Mouse (Mus musculus): Measurements from ENCODE around the gene Ctbs.
"Not testable (repeated sequence)": the region's sequence is repeated elsewhere in the genome, so short reads cannot be mapped to it uniquely, and the experiment has no call there.

Ctbs gene

DNA sequence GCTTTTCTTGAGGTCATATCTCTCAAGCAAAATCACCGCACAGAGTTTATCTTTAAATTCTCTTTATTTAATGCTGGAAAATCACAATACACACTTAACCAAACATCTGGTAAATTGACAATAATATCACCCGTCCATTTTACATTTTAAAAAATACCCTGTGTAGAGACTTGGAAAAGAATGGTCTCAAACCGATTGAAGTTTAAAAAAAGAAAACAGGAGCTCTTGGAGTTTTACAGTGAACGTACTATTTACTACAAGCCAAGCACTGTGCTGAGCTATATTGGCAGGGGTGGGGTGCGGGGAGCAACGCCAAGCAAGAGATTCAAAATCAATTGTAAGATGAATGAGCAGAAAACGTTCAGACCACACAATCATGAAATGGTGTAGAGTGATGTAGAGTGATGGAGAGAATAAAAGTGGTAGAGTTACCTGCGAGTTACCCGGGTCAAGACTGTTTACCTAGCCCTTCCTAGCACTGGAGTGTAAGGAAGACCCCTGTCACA lies at the start of gene Ctbs:
Ctbs (plus strand) TSS at position 51 of the 506 bp plus-strand sequence.
- DNase-seq (ENCODE audit: low read depth), result no peak

DNA sequence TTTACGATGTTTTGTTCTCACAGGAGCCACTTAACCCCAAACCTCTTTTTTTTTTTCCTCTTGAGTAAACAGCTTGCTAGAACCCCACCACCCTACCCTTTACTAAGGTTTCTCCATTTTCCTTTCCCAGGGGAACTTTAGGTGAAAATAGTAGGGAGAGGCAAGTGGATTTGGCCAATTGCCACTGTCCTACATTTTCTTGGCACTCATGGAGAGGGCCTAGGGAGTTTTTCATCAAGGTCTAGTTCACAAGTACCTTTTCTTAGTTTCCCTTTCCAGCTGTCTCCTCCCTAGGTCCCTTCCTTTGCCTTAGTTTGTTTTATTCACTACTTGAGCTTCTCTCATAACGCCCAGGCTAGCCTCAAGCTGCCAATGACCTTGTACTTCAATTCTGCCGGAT lies 45.8 kb upstream of the Ctbs start:
- DNase-seq (ENCODE audit: low read depth), result no peak

DNA sequence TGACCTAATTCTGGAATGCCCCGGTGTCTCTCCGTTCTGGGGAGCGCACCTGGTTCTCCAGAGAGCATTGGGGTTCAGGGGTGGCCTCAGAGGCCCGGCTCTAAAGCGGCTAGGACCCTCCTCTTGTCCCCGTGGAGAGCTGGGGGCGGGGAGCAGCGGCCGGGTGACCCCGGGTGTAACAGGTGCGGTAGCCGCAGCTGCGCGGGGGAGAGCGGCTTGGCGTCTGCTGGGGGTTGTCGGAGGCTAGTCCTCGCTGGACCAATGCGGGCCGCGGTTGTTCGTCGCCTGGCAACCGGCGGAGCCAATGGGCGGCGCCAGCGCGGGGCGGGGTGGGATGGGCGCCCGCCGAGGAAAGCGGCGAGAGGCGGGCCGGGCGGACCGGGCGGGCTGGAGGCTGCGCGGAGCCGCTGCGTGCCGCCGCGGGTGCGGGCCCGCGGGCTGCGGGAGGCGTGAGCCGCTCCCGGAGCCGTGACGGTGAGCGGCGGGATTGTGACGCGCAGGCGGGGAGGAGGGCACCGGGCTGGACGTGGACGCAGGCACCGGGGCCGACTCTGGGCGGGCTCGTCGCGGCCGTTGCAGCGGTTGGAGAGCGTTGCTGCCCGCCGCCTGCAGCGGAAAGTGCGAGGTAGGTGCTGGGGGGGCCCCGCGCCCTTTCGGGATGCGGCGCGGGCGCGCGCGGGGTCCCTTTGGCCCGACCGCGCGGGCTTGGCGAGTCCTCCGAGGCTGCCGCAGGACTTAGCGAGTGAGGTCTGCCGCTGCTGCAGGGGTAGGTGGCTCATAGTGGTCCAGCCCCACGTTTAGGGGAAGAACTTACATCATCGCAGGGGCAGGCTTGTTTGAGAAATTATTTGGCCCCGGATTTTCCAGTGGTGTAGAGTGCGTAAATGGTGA lies 45.0 kb upstream of the Ctbs start, which contains the start of gene Ssx2ip:
Ssx2ip (plus strand) TSS at position 332 of the 891 bp plus-strand sequence.
- peak; percentile 88 for DNase-seq (ENCODE audit: low read depth)

DNA sequence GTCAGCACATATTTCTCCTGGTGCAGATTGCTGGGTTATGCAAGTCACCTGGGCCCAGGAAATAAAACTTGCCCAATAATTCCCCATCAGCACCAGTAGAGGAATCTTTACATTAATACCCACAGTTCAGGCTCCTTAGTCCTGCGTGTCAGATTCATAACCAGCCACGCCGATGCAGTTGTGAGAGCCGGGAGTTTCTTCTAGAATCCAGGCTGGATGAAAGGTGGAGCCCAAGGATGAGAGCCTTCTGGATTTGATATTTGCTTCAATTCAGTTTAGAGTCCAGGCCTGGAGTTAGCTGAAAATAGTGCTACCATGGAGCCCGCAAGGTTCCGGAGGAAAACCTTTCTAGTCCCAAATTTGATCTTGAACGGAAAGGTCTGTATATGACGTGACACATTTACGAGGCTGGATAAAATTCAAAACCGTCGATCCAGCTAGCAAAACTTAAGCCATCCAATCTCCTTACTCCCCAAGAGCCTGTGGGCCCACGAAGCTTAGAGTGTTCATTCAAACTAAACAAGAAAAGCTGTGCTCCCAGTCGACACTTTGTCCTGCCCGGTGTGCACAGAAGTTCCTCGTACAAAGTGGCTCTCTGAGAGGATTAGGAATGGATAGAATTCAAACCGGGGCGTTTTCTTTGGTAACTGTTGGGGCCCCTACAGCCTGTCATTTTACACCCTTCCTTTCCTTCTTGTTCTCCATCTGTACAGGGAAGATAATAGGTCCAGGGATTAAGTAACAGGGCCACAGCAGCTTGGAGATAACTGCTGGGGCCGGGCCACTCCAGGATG lies 44.2 kb upstream of the Ctbs start:
- DNase-seq (ENCODE audit: low read depth), result peak; percentile 75

DNA sequence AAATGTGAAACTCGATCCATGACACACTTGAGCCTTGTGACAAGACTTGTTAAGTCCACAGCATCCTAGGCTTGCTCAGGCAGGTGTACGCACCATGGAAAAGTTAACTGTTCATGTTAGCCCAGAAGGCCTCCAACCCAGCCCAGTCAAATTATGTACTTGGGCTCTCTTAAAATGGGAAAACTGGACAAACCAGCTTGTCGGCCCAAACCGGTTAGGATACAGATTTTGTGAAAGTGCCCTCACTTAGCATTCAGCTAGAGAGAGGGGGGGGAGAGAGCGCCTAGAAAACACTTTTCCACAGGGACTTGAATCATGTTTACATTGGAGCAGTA lies 43.6 kb upstream of the Ctbs start:
- DNase-seq (ENCODE audit: low read depth), result no peak

DNA sequence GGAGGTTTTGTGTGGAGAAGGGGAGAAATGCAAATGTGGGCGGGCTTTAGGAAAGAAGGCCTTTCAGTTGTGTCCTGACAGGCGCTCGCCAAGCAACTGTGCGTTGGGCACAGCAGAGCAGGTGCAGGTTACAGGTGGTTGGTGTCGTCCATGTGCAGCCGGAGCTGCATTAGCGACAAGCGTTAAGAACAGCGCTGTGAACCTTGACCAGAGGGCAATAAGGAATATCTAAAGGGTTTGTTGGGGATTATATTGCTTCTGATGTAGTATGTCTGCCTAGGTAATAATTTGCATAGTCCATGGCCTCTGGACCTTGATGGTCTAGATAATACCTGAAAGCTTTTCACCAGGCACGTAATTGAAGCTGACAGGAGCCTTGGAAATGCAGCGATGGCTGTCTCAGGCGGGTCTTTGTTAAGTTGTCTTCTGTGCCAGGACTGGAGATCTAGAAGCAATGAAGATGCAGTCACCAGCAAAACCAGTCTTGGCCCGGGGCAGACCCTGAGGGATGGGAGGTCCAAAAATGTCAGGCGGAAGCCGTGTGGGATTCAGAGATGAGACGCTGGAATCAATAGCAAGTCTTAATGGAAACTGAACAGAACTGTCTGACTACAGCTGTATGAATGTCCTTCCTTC lies 42.4 kb upstream of the Ctbs start:
- no peak for DNase-seq (ENCODE audit: low read depth)

DNA sequence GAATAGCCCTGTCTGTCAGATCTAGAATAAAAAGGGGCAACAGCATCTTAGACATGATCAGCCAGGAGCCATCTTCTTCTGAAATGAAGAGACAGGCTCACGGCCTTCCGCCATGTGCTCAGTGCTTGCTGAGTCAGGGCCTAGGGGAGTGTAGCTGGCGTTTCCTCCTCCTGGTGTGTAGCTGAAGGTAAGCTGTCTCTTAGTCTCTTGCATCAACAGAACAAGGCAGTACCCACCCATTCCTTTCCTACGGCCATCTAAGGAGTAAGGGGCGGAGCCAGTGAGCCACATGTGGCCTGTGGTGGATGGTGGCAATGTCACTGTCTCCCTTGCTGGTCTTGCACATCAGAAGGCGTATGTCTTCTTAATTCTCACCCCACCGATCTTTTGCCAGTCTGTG lies 39.5 kb upstream of the Ctbs start:
- peak; percentile 40 for DNase-seq (ENCODE audit: low read depth)

DNA sequence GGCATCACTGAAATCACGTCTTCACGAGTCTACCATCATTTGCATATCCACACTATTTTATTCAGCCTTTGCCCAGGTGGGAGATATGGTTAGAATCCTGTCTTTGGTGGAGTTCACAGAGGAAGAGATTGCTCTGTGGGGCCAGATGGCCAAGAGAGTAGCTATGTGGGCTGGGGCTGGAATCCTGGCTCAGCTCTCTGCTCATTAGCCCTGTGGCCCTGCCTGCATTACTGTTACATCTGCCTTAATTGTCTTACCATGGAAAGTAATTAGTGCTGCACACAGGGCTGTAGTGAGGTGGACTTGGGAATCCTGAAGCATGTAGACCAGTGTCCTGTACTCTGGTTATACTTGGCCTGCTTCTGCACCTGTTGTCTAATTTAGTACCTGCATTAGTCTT lies 37.6 kb upstream of the Ctbs start:
- no peak for DNase-seq (ENCODE audit: low read depth)

DNA sequence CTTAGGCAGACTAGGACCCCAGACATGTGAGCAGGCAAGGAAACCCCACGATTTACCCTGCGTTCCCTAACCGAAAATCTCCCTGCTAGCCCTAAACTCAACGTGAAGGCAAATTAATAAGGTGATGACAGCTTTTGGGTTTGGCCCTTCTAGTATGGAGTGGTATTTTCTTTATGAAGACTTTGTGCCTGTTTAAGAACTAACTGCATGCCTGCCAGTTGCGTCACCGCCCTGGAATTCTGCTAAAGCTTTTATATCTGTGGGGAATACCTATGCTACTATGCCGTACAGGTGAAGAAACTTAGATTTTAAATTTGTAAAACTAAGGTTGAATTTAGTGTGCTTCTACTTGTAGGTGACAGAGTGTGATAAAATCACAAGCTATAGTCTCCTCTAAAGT lies 37.1 kb upstream of the Ctbs start:
- DNase-seq (ENCODE audit: low read depth), result no peak

DNA sequence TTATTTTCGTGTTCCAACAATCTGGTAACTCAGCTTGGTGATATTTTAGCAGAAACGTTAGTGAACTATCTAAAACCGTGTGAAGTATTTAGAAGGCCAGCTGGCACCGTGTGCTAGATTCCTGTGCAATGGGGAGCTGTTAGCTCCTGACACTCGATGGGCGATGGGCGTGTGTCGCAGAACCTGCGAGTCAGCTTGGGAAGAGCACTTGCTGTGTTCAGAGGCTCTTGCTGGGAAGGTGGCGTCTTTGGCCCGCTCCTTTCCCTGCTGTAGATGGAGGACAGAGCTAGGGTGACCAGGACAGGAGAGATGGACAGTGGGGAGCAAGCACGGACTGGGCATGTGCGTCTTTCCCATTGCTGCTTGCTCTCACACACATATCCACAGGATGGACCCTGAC lies 36.6 kb upstream of the Ctbs start:
- DNase-seq (ENCODE audit: low read depth), result no peak

DNA sequence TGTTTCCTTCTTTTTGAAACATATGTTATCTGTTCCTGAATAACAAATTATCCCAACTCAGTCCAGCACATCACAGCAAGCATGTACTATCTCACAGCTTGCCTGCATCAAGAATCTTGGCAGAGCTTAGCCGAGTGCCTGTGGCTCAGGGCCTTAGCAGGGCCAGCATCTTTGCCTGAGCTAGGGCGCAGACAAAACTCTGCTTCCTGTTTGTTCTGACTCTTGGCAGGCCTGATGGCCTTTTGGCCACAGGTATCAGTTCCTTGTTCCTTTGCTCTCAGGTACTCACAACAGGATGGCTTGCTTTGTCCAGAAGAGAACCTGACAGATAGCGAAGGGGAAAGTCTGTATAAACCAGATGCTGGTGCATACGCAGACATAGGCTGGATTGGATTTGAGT lies 35.6 kb upstream of the Ctbs start:
- DNase-seq (ENCODE audit: low read depth), result no peak

DNA sequence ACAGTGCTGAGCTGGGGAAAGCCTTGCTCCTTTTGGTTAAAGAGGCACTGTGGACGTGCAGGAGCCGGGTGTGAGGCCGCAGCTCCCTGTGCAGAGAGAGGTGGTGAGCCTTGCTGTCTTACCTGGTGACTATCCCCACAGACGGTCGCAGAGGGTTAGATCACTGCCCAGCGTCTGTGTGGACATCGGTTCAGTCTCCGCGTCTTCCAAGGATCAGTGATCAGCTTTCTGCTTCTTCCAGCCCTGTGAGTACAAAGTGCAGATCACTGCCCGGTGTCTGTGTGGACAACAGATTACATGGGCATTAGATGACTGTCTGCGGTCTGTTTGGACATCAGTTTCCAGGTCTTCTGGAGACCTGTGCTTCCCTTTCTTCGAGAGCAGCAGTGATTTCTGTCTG lies 35.0 kb upstream of the Ctbs start:
- DNase-seq (ENCODE audit: low read depth), result no peak

DNA sequence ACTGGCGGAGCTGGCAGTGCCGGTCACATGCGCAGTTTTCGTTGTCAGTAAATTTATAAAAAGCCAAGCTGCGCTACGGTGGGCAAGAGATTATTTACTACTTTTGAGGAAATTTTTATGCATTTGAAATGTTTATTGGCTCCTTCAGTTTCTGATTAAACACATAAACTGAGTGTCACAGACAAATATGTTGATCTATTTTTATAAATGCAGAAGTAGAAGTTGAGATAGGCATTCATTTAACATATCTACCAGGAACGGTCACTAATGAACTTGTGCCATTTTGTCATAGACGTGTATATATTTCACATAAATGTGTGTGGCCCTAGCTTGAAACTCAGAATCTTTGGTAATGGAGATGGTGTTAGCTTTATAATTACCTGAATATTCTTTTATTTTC lies 31.7 kb upstream of the Ctbs start:
- no peak for DNase-seq (ENCODE audit: low read depth)

DNA sequence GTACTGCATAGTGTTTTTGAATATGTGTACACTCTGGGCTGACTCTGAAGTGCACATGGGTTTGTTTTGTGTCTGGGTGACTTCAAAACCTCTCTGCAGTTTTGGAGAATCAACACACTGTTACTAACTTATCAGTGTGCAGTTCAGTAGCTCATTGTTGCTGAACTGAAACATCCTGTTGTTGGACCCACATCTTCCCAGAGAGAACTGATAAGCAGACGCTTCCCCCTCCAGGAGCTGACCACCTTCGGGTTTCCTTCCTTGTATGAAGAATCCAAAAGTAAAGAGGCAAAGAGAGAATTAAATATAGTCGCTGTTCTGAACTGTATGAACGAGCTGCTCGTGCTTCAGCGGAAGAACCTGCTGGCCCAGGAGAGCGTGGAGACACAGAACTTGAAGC lies 30.7 kb upstream of the Ctbs start:
- no peak for DNase-seq (ENCODE audit: low read depth)

DNA sequence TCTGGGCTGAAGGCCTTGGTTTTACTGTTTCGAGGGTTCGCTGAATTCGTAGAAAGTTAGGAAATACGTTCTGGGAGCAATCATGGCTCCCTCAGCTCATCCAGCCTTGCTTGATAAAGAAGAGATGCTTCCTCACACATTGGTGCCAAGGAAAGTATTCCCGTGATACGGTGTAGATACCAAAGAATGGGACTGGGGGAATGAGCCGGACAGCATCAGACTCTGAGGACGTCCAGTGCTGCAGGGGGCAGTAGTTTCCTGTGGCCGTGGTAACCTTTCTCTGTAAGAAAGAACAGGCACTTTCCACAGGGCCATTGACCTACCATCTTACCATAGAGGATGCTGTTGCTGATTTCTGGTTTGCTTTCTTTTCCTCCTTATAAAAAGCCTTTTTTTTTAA lies 30.1 kb upstream of the Ctbs start:
- DNase-seq (ENCODE audit: low read depth), result no peak

DNA sequence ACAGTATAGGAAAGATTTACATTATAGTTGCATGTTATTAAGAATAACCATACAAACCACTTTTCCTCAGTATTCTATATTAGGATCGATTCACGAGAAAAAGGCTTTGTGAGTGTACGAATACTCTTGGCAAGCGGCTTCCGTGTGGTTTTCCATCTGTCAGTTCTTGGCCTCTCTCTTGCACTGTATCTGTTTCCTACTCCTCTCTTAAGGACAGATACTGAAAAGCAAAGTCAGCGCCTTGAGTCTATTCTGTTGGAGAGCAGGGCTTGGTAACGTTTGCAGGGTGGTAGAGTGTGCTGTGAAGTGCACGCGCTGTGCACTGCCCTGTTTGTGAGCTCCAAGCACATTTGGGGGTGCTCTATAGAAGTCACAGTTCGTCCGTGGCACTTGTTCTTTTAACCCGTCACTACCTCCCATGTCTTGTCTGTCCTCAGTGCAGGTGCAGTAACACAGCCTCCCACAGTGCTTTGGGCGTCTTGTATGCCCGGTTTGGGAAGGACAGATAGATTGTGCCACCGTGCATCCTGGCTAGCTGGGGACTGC lies 29.5 kb upstream of the Ctbs start:
- DNase-seq (ENCODE audit: low read depth), result no peak

DNA sequence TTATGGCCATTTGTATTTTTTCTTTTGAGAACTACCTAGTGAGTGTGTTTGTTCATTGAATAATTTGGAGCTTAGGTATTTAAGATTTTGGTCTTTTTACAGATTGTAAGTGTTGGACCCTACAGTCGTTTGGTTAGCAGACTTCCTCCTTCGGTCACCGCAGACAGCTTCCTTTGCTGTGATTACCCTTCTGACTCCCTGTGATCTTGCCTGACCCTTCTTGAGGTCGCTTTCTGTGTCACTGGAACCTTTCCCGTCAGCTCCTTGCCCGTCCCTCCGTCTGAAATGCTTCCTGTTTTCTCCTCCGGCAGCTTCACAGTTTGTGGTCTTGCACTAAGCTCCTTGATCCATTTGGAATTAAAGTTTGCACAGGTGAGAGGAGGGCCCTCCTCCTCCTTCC lies 27.8 kb upstream of the Ctbs start:
- no peak for DNase-seq (ENCODE audit: low read depth)

DNA sequence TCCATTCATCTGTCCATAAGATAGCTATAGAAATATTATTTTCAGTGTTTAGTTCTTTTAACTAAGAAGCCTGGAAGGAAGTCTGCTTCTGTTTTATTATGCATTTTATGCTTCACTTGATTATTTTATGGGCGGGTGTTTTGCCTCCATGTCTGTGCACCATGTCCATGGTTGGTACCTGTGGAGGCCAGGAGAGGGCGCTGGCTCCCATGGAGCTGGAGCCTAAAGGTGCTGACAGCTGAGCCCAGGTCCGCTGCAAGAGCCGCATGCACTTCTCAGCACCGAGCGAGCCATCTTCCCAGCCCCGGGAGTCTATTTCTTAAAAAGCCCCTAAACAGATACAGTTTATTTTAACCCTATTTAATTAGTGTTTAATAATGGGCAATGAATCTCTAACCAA lies 25.9 kb upstream of the Ctbs start:
- no peak for DNase-seq (ENCODE audit: low read depth)

DNA sequence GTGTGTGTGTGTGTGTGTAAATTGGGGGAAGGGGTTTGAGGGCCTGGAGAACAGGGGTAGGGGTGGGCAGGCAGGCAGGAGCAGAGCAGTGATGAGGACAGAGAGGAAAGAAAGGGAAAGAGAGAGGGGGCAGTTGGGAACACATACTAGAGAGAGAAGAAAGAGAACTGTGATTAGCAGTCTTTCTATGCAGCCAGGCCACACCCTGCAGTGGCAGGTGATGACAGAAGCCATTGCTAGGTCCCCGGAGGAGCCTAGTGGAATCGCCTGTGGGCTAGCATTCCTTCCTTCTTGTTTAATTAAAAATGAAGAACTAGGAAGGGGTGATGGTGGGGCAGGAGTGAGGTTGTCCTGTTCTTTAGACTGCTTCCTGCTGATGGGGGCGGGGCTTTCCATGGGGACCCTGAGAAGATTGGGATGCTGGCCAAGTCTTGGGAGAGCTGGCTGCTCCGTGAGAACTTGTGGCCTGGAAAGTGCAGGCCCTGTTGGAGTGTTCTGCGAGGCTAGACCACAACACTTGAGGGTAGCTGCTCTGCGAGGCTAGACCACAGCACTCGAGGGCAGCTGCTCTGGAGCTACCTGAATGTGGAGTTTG lies 25.2 kb upstream of the Ctbs start:
- no peak for DNase-seq (ENCODE audit: low read depth)

DNA sequence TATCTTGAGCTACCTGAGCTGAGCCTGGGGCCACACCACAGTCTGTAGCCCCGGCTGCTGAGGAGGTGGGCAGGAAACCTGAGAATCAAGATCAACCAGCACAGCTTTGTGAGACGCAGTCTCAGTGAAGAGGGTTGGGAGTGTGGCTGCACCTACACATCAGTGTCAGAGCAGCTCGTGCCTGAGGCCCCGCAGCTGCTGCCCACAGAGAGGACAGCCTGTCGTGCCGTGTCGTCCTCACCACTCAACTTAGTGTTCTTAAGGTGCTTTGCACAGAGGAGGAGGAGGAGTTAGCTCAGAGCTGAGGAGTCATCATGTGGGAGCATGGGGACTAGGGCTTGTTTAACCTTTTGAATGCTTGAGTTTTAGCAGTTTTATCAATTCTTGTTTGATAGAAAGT lies 23.7 kb upstream of the Ctbs start:
- DNase-seq (ENCODE audit: low read depth), result no peak

DNA sequence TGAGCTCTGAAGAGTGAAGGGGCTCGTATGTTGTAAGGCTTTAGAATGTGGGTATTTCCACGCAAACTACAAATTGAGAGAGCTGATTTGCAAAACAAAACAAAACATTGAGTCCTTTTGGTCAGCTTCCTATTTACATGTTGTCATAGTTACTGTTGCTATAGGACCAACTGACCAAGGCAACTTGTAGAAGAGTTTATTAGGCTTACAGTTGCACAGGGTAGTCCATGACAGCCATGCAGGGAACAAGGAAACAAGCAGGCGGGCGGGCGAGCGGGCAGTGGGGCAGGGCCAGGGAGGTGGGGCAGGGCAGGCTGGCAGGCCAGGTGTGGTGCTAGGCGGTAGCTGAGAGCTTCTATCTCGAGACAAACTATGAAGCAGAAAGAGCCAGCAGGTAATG lies 23.1 kb upstream of the Ctbs start:
- DNase-seq (ENCODE audit: low read depth), result no peak

DNA sequence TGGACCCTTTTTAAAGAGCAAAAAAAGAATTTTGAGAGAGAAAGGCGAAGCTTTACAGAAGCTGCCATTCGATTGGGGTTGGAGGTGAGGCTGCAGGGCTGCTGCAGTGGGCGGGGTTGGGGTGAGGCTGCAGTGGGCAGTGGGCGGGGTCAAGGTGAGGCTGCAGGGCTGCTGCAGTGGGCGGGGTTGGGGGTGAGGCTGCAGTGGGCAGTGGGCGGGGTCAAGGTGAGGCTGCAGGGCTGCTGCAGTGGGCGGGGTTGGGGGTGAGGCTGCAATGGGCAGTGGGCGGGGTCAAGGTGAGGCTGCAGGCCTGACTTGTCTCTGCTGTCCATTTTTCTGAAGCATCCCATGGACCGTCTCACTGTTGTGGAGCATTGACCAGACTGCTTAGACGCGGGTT lies 16.5 kb upstream of the Ctbs start:
- DNase-seq (ENCODE audit: low read depth), result not testable (repeated sequence)
